Mouse (Mus musculus) spleen, adult 2 months (tissue): ENCODE results near the gene Phactr1. TPM values are rescaled to one million over a fixed set of nuclear protein-coding genes. Genes with fewer than 3 reads are reported as not detected.

ENCODE experiments used
- DNase-seq, 2 experiments: peaks; one replicate each; pipeline versions ENCODE4 v3.0.0 to v3.0.0-alpha.2; 2012 to 2021; ENCODE audit warnings: low spot score in 2 of 2, low read depth in 1 of 2
- H3K27ac ChIP-seq: fragments of 200-500 bp; 2 replicates; pipeline ENCODE4 v1.5.1; 2012; ENCODE audit warnings: low read length, inconsistent platforms; ENCODE audit not compliant: insufficient read depth
- H3K27me3 ChIP-seq: fragments of 200-500 bp; 2 replicates; pipeline ENCODE4 v1.6.1; 2012; ENCODE audit warnings: mild to moderate bottlenecking, moderate library complexity, low read length, inconsistent platforms; ENCODE audit not compliant: control insufficient read depth, insufficient read depth
- H3K36me3 ChIP-seq: fragments of 200-500 bp; 2 replicates; pipeline ENCODE4 v1.6.1; 2012; ENCODE audit warnings: mild to moderate bottlenecking, low read length, inconsistent platforms; ENCODE audit not compliant: control insufficient read depth, insufficient read depth
- H3K4me1 ChIP-seq: fragments of 200-500 bp; 2 replicates; pipeline ENCODE4 v1.6.1; 2011; ENCODE audit warnings: inconsistent platforms; ENCODE audit not compliant: control insufficient read depth, insufficient read depth, insufficient read length
- H3K4me3 ChIP-seq: fragments of 200-500 bp; 2 replicates; pipeline ENCODE4 v1.5.1; 2011; ENCODE audit warnings: mild to moderate bottlenecking, inconsistent platforms; ENCODE audit not compliant: insufficient read depth, insufficient read length; ENCODE audit errors: extremely low read depth
- CTCF ChIP-seq: fragments of 200-500 bp; IDR thresholded peaks from 2 replicates; pipeline ENCODE4 v1.5.1; 2011; ENCODE audit warnings: mild to moderate bottlenecking, inconsistent platforms; ENCODE audit not compliant: insufficient read depth, insufficient read length, insufficient replicate concordance; ENCODE audit errors: extremely low read depth
- POLR2A ChIP-seq: fragments of 200-500 bp; IDR thresholded peaks from 2 replicates; pipeline ENCODE4 v1.6.1; 2011; ENCODE audit warnings: low read depth, low read length, inconsistent platforms
- WGBS: fragments of 180-500 bp; shearing (Covaris S2); methylation state at CpG from one replicate; pipeline ENCODE4 v1.1.7; 2018; 5-methylcytosine and 5-hydroxymethylcytosine counted together
- polyA plus RNA-seq: library from polyadenylated mRNA; depleted of rRNA; stranded (reverse); fragments of >200 nt; gene quantifications from 2 replicates; pipeline ENCODE4 v1.2.3, GENCODE M21; 2012

Phactr1 gene
- polyA plus RNA-seq, 1 experiment = 0.33 TPM

- WGBS = 85% methylated on average over 7 of the region's 7 CpGs
- DNase-seq = no peak
- Histone ChIP-seq H3K36me3 (no peaks in the 10 kb centered on the region), H3K4me1 (no peaks in the 10 kb centered on the region), H3K4me3 (no peak overlapping the region), H3K27me3 (no peaks in the 10 kb centered on the region), H3K27ac (no peak overlapping the region)
- TF ChIP-seq CTCF (no peak), POLR2A (no peak)
Measured at GRCm38 (mm10) chr13:43102943-43103342, 422.5 kb downstream of the Phactr1 start.

DNA sequence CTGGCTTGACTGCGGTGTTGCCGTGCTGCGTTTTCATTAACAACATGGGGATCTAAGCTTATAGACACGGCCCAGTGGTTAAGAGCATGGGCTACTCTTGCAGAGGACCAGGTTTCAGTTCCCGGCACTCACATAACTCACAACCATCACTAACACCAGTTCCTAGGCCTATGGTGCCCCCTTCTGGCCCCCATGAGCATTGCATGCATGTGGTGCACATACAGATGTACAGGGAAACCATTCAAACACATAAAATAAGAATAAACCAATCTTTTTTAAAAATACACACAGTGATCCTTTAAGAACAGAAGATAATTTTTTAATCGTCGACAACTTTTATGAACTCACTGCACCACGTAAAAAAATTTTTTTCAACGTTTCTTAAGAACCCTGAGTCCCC is 424.1 kb downstream of the Phactr1 start:
- no peaks in the 10 kb centered on the region for H3K27me3 ChIP-seq
- WGBS = 96% methylated on average over 9 of the region's 9 CpGs
- H3K4me3 ChIP-seq = no peak overlapping the region
- H3K36me3 ChIP-seq = no peaks in the 10 kb centered on the region
- no peak for DNase-seq
- H3K27ac ChIP-seq = no peak overlapping the region
- TF ChIP-seq CTCF = no peak
- H3K4me1 ChIP-seq = no peaks in the 10 kb centered on the region

- peaks cover 3% of the 10 kb centered on the region; the same call in 1 of the 2 replicates for H3K4me1 ChIP-seq
- H3K36me3 ChIP-seq = no peaks in the 10 kb centered on the region
- no peak overlapping the region for H3K4me3 ChIP-seq
- WGBS = 63% methylated on average over 7 of the region's 7 CpGs
- no peak for DNase-seq
- no peaks in the 10 kb centered on the region for H3K27me3 ChIP-seq
- no peak overlapping the region for H3K27ac ChIP-seq
- TF ChIP-seq POLR2A (no peak), CTCF (no peak)
Measured at GRCm38 (mm10) chr13:43112280-43112679, 431.9 kb downstream of the Phactr1 start.

GRCm38 (mm10) chr13:43112707-43113106 is 432.3 kb downstream of the Phactr1 start:
- Histone ChIP-seq H3K27ac (no peak overlapping the region), H3K4me3 (no peak overlapping the region), H3K4me1 (peaks cover 3% of the 10 kb centered on the region; the same call in 1 of the 2 replicates), H3K36me3 (no peaks in the 10 kb centered on the region), H3K27me3 (no peaks in the 10 kb centered on the region)
- WGBS = 12% methylated on average over 3 of the region's 3 CpGs
- no peak for DNase-seq
- TF ChIP-seq CTCF (no peak), POLR2A (no peak)

- H3K27ac ChIP-seq = no peak overlapping the region
- 89% methylated on average over 3 of the region's 3 CpGs for WGBS
- DNase-seq = no peak
- H3K4me3 ChIP-seq = no peak overlapping the region
- H3K27me3 ChIP-seq = no peaks in the 10 kb centered on the region
- H3K4me1 ChIP-seq = peaks cover 3% of the 10 kb centered on the region; the same call in 1 of the 2 replicates
- TF ChIP-seq CTCF (no peak), POLR2A (no peak)
- no peaks in the 10 kb centered on the region for H3K36me3 ChIP-seq
Measured at GRCm38 (mm10) chr13:43113141-43113540, 432.7 kb downstream of the Phactr1 start.

- WGBS = 58% methylated on average over 16 of the region's 16 CpGs
- Histone ChIP-seq H3K27me3 (no peaks in the 10 kb centered on the region), H3K4me1 (no peaks in the 10 kb centered on the region), H3K36me3 (no peaks in the 10 kb centered on the region), H3K4me3 (no peak overlapping the region), H3K27ac (no peak overlapping the region)
- TF ChIP-seq CTCF (no peak), POLR2A (no peak)
- DNase-seq = peak in 1 of 2 experiments; percentile 22
Measured at GRCm38 (mm10) chr13:43122306-43123070, 442.1 kb downstream of the Phactr1 start.
